Mouse (Mus musculus): ENCODE measurements at regions not wholly inside any gene's neighbourhood (a gene's known extent, or its start where the extent isn't known, plus 50 kb on each side); places are given as distances from the start of the nearest gene placed in this dataset.

DNA sequence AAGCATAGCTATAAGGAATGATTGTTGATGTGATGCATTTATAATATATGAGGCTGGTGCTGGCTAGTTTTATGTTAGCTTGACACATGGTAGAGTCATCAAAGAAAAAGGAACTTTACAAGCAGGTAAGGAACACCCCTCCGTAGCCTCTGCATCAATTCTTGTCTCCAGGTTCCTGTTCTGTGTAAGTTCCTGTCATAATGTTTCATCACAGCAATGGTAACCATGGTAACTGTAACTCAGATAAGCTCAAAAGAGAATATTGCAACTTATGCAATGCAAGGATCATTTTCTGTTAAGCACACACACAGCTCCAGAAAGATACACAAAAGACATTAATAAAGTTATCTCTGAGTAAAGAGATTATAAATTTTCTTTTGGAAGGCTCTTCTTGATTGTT is 73.5 kb downstream of the Zfp330 start:
- TF ChIP-seq CTCF (IDR thresholded peaks at IDR 0.05; ENCODE audit: low read depth, low read length), result no peak
- no peak for TF ChIP-seq GATA1 (IDR thresholded peaks at IDR 0.05; ENCODE audit: borderline replicate concordance, low read length)
- no peak for TF ChIP-seq TAL1 (conservative IDR thresholded peaks at IDR 0.05; ENCODE audit: low read depth, low read length)
- TF ChIP-seq POLR2AphosphoS5 (IDR thresholded peaks at IDR 0.05; ENCODE audit: insufficient replicate concordance, low read depth, low read length), result no peak
- no peak for TF ChIP-seq GATA2 (IDR thresholded peaks at IDR 0.05; ENCODE audit: borderline replicate concordance, low read depth, low read length)

Data from G1E (cell line).